Mouse (Mus musculus): ENCODE data around the gene Ublcp1. TPM values are rescaled to one million over a fixed set of nuclear protein-coding genes. Genes with fewer than 3 reads are reported as not detected.

Ublcp1 gene
- total RNA-seq (2018; cell fraction: chromatin; rRNA removed) = 10 to 100 TPM; 12.9 to 72.3 (median 38.3) TPM
- total RNA-seq (2018; cell fraction: cytosol; rRNA removed) = 10 to 100 TPM in 20 of 26 experiments, 1 to 10 TPM in 6; 8.4 to 14.7 (median 11.7) TPM
- 10 to 100 TPM; 17.4 to 59.8 (median 28.5) TPM for total RNA-seq (2018; cell fraction: nucleus; rRNA removed)
- polyA plus RNA-seq (2018) = 12.0 to 18.8 TPM (median 18.2 TPM) in 3 replicates

DNA sequence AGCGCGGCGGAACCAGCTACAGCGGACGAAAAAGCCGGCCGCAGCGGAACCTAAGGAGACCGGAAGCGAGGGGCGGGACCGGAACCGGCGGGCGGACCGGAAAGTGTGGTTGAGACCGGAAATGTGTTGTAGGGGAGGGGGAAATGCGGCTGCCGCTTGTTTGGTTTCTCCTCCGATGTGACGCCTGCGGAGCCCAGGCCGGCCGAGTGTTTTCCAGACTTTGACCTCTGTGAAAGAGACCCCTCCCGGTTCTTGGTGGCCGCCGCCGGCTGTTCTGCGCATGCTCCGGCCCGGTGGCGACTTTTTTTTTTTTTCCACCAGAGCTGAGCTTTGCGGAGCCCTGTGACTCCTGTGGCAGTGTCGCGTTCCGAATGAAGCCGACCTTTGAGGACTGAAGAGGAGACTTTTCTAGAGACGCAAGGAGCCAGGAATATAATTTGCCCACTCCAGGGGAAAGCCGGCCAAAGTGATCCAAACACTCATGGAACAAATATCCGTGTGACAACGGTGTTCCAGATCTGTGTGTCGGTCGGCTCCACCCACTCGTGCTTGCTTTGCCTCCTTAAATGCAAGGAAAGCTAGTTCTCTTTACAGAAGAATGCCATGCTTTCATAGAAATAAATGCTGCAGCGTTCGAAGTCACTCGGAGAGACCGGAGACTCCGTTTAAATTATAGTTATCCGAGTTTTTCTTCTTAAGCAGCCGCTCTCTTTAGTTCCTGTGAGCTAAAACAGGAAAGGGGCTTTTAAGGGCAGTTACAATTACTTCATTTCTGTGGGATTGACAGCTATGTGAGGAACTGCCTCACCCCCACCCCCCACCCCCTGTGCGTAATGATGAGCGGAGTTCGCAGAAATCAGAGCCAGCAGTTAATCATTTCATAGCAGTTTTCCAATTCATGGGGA is at the start of gene Ublcp1:
Gene Ublcp1, minus strand, starts transcription at position 67 of the 905 bp plus-strand sequence.
- Histone ChIP-seq H3K4me3 (ENCODE audit: inconsistent target) (peak within 1 kb of the TSS; percentile 67), H3K27ac (peak within 1 kb of the TSS; percentile 90), H3K79me2 (ENCODE audit: inconsistent target) (no peaks in the 10 kb centered on the region), H3K36me3 (ENCODE audit: inconsistent target) (no peaks in the 10 kb centered on the region)
- 1% methylated on average over 54 of the region's 54 CpGs for WGBS (ENCODE audit: missing documents)

DNA sequence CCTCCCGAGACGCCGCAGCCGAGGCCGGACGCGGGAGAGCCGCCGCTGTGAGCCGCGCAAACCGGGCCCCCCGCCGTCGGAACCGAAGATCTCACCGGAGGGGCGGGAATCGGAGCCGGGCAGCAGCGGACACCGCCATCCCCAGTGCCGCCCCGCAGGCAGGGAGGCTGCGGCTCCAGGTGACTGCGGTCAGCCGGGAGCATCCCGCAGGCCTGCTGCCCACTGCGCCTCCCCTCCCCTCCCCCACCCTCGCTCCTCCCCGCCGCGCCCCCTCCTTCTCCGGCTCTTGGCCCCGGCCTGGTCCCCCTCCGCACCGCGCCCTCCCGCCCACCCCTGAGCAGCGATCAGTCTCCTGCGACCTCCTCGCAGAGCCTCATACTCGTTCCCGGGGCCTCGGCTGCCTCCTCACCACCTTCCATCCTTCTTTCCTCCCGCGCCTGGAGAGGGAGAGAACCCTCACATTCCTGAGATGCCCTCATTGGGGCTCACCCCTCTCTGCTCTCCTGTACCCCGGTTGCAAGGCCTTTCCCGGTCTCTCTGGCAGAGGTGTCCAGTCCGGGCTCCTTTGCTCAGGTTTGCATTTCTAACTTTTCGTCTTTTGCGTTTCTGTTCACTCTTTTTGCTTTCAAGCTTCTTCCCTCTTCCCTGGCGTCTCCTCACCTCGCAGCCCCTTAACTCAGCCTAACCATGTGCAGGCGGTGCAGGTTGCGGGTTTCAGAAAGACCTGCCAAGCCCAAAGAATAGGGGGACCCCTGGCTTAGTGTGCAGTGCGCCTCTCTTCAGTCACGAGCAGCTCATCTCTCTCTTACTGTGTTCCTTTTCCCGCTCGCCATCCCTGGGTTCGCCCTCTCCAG is 49.0 kb upstream of the Ublcp1 start:
- Histone ChIP-seq H3K27ac (peak overlapping the region; percentile 90), H3K36me3 (ENCODE audit: inconsistent target) (no peaks in the 10 kb centered on the region), H3K4me3 (ENCODE audit: inconsistent target) (peak overlapping the region; percentile 94), H3K79me2 (ENCODE audit: inconsistent target) (peaks cover 49% of the 10 kb centered on the region)
- WGBS (ENCODE audit: missing documents) = under 1% methylated on average over 45 of the region's 61 CpGs

DNA sequence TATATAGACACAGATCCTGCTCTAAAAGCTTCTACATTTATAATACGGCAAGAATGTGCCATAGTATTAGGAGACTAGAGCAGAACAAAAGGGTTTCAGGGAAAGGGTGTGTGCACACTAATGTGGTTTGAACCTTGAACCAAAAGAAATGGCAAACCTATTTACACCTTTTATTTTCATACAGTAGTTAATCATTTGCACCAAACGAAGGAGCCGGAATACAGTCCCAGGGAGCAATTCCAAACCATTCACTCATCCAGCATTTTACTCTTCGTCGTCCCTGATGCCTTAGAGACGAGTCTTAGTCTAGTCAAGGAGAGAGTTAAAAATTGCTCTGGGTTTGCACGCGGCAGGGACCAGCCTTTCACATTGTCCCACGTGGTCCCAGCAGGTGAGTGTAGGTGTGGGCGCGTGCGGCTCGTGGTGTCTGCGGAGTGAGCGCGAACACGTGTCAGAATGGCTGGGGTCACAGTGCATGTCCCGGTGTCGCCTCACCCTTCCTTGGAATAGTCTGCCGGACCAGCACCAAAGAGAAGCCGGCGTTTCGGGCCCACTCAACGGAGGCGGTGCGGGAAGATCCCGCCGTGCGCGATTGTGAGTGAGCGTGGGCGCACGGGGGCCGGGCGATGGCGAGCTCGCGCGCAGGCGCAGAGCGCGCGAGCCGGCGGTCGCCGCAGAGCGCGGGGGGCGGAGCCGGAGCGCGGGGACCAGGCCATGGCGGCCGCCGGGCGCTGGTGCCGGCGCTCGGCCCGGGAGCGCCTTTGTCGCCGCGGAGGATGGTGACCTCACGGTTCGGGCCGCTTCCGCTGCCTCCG is 48.2 kb upstream of the Ublcp1 start, which contains the start of gene Rnf145:
Gene Rnf145, plus strand, starts transcription at position 684 of the 815 bp plus-strand sequence.
- Histone ChIP-seq H3K36me3 (ENCODE audit: inconsistent target) (no peaks in the 10 kb centered on the region), H3K27ac (peak within 1 kb of the TSS; percentile 90), H3K4me3 (ENCODE audit: inconsistent target) (peak within 1 kb of the TSS; percentile 94), H3K79me2 (ENCODE audit: inconsistent target) (peaks cover 41% of the 10 kb centered on the region)
- 2% methylated on average over 70 of the region's 70 CpGs for WGBS (ENCODE audit: missing documents)

DNA sequence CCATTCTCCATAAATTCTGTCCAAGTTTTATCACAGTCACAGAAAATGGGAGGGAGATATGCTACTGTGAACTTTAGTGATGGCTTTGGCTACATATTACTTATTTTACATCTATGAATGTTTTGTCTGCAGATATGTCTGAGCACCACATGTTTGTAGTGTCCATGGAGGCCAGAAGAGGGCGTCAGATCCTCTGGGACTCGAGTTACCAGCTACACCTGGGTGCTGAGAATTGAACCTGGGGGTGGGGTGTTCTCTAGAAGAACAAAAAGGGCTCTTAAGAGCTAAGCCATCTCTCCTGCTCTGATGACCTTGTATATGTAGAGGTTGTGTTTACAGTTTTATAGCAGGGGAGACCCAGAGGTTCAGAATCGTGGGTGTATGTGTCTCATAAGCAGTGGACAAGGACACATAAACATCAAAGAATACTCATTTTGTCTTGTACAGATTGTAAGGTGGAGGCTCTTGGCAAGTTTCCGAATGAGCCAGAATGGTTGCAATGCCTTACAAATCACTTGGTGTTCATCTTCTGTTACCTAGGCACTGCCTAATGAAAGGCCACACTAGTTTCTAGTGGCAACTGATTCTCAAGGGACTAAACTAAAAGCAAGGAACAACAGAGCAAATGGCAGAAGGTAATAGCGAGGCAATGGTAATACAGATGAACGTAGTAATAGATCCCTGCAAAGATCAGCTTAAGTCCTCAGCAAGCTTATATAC is 47.4 kb upstream of the Ublcp1 start:
- Histone ChIP-seq H3K4me3 (ENCODE audit: inconsistent target) (no peak overlapping the region), H3K27ac (no peak overlapping the region), H3K36me3 (ENCODE audit: inconsistent target) (no peaks in the 10 kb centered on the region), H3K79me2 (ENCODE audit: inconsistent target) (peaks cover 33% of the 10 kb centered on the region)
- 75% methylated on average over 6 of the region's 6 CpGs for WGBS (ENCODE audit: missing documents)

DNA sequence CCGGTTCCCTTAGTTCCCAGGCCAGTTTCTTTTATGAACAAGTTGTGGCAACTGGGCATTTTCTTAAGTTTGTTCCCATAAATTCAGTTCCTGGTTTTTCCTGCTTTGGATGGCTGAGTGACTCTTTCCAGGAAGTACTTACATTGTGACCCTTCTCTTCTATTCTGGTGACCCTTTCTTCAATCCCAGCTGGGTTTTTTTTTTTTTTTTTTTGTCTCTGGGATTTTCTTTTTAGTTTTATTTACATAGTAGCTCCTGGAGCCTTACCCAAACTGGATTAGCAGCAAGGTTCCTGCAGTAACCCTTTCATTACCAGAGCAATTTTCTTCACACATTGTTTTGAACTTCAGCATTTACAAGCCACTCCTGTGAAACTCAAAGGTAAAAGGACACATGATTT is 46.1 kb upstream of the Ublcp1 start:
- Histone ChIP-seq H3K4me3 (ENCODE audit: inconsistent target) (no peak overlapping the region), H3K27ac (no peak overlapping the region), H3K79me2 (ENCODE audit: inconsistent target) (peaks cover 19% of the 10 kb centered on the region), H3K36me3 (ENCODE audit: inconsistent target) (no peaks in the 10 kb centered on the region)
- 91% methylated on average over 1 of the region's 1 CpGs for WGBS (ENCODE audit: missing documents)

DNA sequence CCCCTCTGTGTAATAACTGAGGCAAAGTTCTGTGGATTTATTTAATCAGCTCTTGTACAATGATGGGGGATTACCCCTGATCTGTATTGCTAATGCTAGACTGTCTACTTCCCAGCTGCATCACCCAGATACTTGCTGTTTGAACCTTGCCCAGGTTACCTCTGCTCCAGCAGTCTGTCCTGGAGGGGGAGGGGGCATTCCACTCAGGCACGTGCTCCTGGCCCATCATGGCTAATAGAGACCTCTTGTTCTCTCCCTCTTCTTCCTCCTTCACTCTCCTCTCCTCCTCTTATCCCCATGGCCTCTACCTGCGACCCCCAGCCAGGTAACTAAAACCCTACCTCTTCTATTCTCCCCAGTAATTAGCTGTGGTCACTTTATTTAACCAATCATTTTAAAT is 44.4 kb upstream of the Ublcp1 start:
- 88% methylated on average over 2 of the region's 2 CpGs for WGBS (ENCODE audit: missing documents)
- Histone ChIP-seq H3K36me3 (ENCODE audit: inconsistent target) (no peaks in the 10 kb centered on the region), H3K27ac (no peak overlapping the region), H3K4me3 (ENCODE audit: inconsistent target) (no peak overlapping the region), H3K79me2 (ENCODE audit: inconsistent target) (peaks cover 5% of the 10 kb centered on the region)

DNA sequence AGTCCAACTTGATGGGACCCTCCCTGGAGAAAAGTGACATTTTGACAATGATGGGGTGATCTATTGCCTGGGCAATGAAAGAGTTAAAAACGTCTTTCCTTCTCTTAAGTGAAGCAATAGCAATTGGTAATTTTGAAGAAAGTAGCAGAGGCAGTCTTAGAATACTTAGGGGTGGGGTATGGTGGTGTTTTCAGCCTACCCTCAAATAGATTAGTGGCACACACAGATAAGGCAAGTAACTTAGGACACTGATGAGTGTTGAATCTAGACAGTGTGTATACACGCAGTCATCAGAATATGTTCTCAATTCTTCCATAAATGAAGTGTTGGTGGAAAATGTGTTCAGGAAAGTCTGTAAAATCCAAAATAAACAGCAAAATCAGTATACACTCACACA is 42.7 kb upstream of the Ublcp1 start:
- no peak overlapping the region for H3K4me3 ChIP-seq (ENCODE audit: inconsistent target)
- H3K79me2 ChIP-seq (ENCODE audit: inconsistent target) = no peaks in the 10 kb centered on the region
- H3K27ac ChIP-seq = no peak overlapping the region
- H3K36me3 ChIP-seq (ENCODE audit: inconsistent target) = no peaks in the 10 kb centered on the region
- 72% methylated on average over 2 of the region's 2 CpGs for WGBS (ENCODE audit: missing documents)

DNA sequence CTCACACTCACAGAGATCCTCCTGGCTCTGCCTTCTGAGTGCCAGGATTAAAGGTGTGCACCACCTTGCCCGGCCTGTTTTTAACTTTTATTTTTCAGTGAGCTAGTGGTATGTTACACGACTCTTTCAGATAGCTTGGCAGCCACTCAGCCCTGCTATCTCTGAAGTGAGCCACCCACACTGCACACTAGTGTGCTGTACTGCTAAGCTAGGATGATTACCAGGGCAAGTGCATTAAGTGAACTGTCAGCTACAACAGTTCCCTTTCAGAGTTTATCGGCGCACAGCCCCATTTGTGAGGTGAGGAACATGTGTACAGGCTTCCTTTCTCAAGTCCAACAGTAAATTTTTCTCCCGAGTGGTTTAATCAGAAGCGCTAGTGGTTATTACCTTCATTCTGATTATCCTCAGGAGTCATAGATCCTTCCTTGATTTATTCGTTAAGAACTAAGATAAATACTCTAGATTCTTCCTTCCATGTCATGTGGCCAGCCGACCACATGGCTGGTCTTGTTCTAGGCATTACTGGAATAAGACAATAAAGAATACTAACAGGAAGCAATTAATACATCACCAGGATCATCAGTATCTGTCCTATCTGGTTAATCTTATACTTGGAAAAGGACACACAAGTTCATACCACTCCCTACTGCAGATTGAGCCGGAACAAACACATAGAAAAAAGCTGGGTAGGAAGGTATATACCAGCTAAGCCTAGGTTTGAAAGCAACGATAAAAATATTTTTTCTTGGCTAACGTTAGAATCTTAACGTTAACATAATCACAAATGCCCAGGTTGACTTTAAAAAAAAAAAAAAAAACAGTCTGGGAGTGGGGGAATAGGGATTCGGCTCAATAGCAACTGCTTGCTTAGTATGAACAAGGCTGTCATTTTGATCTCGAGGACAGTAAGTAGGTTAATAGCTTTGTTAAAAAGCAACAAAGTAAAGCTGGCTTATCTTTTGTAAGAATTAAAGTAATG is 42.0 kb upstream of the Ublcp1 start:
- H3K27ac ChIP-seq = no peak overlapping the region
- no peaks in the 10 kb centered on the region for H3K79me2 ChIP-seq (ENCODE audit: inconsistent target)
- no peaks in the 10 kb centered on the region for H3K36me3 ChIP-seq (ENCODE audit: inconsistent target)
- WGBS (ENCODE audit: missing documents) = 90% methylated on average over 14 of the region's 14 CpGs
- no peak overlapping the region for H3K4me3 ChIP-seq (ENCODE audit: inconsistent target)

DNA sequence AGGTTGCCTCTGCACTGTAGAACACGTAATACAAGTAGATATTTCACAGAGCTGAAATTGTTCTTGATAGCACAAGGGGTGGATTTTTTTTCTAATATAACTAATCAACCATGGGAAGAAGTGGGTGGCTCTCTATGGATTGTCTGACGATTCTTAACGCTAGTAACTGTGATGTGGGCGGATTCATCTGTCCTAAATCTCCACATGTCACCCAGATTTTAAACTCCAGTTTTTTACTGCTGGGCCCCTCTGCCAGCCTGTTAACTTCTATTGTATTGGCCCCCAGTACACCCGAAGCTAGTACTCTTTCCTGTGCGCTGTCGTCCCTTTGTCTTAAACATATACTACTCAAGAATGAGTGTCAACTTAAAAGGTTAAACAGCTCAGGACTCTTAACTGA is 40.1 kb upstream of the Ublcp1 start:
- no peak overlapping the region for H3K4me3 ChIP-seq (ENCODE audit: inconsistent target)

DNA sequence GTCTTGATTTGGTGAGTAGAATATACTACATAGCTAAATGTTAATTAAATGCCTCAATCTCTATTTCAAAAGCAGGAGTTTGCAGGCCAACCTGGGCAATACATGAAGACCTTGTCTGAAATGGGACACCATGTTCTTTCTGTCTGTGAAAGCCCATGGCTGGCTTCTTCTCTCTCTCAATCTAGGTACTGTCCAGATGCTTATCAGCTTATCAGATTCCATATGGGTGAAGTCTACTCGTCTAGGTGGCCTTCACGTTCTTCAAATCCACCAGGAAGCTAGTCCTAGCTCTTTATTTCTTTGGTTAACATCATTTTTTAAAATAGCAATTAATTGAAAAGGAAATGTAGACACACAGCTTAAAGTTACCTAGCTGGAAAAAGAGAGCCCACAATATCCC is 39.6 kb upstream of the Ublcp1 start:
- 96% methylated on average over 2 of the region's 2 CpGs for WGBS (ENCODE audit: missing documents)
- Histone ChIP-seq H3K27ac (no peak overlapping the region), H3K36me3 (ENCODE audit: inconsistent target) (no peaks in the 10 kb centered on the region), H3K79me2 (ENCODE audit: inconsistent target) (no peaks in the 10 kb centered on the region), H3K4me3 (ENCODE audit: inconsistent target) (no peak overlapping the region)

More for the DNA sequence above, 40.1 kb upstream of the Ublcp1 start:
- no peaks in the 10 kb centered on the region for H3K36me3 ChIP-seq (ENCODE audit: inconsistent target)
- WGBS (ENCODE audit: missing documents) = 92% methylated on average over 7 of the region's 7 CpGs
- no peaks in the 10 kb centered on the region for H3K79me2 ChIP-seq (ENCODE audit: inconsistent target)
- H3K27ac ChIP-seq = no peak overlapping the region

DNA sequence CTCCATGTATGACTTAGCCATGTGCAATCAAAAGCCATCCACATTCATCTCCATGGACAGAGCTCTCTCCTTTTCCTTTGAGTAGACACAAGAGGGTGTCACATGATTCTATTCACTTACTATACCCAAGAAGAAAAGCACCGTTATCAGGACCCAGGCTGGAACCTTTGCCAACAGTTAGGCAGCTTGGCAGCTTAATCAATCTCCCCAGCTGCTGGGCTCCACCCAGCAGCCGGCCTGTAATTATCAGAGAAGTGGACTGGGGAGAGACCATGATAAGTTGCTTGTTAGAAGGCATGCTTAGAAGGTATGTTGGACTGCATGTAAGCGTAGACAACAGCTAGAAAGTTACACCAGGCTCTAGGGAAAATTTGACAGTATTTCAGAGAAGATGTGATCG is 38.6 kb upstream of the Ublcp1 start:
- no peaks in the 10 kb centered on the region for H3K36me3 ChIP-seq (ENCODE audit: inconsistent target)
- no peaks in the 10 kb centered on the region for H3K79me2 ChIP-seq (ENCODE audit: inconsistent target)
- no peak overlapping the region for H3K4me3 ChIP-seq (ENCODE audit: inconsistent target)
- WGBS (ENCODE audit: missing documents) = 96% methylated on average over 4 of the region's 4 CpGs
- H3K27ac ChIP-seq = no peak overlapping the region

DNA sequence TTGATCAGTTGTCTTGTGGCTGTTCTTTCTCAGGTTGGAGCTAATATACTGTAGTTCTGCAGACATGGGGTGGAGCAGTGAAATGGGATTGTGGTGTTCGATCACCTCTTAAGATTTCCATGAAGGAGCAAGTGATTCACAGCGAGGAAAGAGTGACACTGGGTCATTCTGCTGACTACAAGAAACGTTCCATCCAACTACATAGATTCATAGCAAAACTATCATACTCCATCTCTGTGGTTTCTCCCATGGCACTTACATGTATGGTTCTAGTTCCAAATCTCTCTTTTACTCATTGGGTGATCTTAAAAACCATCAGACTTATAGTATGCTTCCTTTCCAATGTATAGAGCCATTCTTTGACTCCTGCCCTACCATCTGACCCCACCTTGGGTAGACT is 34.5 kb upstream of the Ublcp1 start:
- WGBS (ENCODE audit: missing documents) = 92% methylated on average over 3 of the region's 3 CpGs
- no peak overlapping the region for H3K4me3 ChIP-seq (ENCODE audit: inconsistent target)
- H3K36me3 ChIP-seq (ENCODE audit: inconsistent target) = no peaks in the 10 kb centered on the region
- H3K27ac ChIP-seq = no peak overlapping the region
- no peaks in the 10 kb centered on the region for H3K79me2 ChIP-seq (ENCODE audit: inconsistent target)
